Mouse (Mus musculus): ENCODE data around the gene Usp1.
A peak's percentile ranks its signal among the peaks of the same experiment; 100 is the strongest.
"Not testable (repeated sequence)": the region's sequence is repeated elsewhere in the genome, so short reads cannot be mapped to it uniquely, and the experiment has no call there.

Usp1 gene

GRCm38 (mm10) chr4:98923568-98924070 lies at the start of gene Usp1:
Gene Usp1 (plus strand): TSS chr4:98923810.
- no peak for DNase-seq (ENCODE audit: low read depth)

- no peak for DNase-seq (ENCODE audit: low read depth)
These were observed 40.9 kb upstream of the Usp1 start for GRCm38 (mm10) chr4:98882706-98883105.

DNA sequence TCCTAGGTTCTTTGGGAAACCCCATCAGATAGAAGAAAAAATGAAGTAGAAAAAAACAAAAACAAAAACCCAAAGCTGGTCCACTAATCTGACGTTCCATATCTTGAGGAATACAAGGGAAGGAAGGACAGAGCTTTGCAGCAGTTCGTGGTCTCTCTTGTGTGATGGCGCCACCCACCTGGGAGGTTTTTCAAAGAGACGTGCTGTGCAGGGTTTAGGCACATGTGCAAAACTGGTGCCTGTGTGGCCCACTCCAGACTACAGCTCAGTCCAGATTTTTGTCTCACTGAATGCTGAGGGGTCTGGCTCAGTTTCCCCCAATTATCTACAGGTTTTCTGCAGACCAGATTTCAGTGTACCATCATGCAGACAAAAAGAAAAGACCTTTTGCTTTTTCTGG lies 37.2 kb upstream of the Usp1 start:
- no peak for DNase-seq (ENCODE audit: low read depth)

- DNase-seq (ENCODE audit: low read depth), result peak; percentile 20
These were observed 36.5 kb upstream of the Usp1 start for GRCm38 (mm10) chr4:98887148-98887547.

DNA sequence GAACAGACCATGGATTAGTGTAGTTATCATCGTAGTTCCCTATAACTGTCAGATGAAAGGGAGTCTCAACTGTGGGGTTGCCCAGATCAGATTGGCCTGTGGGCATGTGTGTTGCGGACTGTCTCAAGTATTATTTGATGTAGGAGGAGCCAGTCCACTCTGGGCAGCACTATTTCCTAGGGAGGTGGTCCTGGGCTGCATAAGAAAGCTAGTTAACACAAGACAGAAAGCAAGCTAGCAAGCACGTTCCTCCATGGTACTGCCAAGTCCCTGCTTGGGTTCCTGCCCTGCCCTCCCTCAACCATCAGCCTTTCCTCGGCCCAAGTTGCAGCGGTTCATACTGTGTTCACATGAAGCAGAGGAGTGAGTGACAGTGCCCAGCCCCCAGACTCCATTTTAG lies 13.4 kb upstream of the Usp1 start:
- DNase-seq (ENCODE audit: low read depth), result no peak

- no peak for DNase-seq (ENCODE audit: low read depth)
These were observed 5.9 kb upstream of the Usp1 start for GRCm38 (mm10) chr4:98917724-98918123.

GRCm38 (mm10) chr4:98918204-98918603 lies 5.4 kb upstream of the Usp1 start:
- no peak for DNase-seq (ENCODE audit: low read depth)

DNA sequence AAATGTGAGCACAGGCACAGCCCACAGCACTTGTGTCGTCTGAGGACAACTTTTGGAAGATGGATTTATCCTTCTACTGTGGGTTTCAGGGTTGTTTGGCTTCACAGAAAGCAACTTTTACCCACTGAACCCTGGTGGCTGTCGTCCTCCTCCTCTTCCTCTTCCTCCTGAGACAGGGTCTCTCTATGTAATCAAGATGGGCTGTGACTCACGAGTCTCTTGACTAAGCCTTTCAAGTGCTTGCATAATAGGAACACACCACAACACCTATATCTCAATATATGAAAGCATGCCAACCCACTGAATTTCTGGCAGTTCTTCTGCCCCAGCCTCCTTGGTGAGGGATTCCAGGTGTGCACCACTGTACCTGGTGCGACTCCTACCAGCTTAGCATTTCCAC lies 2.7 kb upstream of the Usp1 start:
- DNase-seq (ENCODE audit: low read depth), result no peak

DNA sequence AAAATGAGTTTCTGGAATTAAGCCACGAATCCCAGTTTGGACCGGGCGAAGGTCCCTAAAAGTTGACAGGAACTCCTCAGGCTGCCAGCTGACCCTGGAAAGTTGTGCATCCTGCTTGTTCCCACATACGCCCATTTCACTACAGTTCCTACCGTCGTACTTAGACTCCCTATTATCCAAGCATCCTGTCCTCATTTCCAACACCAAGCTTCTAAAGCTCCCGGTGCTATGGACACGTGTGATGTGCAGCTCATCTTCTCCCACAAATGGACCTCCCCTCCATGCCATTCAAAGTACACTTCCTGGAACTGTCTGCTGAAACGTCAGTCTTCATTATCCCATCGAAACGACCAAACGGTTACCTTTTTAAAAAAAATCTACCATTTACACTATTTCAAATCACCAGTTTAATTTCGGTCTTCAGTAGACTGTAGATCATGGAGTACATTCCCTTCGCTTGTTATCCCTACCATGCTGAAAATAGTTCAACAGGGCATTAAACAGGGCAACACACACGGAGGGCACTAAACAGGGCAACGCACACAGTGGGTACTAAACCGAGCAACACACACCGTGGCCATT lies 1.5 kb upstream of the Usp1 start:
- no peak for DNase-seq (ENCODE audit: low read depth)

DNA sequence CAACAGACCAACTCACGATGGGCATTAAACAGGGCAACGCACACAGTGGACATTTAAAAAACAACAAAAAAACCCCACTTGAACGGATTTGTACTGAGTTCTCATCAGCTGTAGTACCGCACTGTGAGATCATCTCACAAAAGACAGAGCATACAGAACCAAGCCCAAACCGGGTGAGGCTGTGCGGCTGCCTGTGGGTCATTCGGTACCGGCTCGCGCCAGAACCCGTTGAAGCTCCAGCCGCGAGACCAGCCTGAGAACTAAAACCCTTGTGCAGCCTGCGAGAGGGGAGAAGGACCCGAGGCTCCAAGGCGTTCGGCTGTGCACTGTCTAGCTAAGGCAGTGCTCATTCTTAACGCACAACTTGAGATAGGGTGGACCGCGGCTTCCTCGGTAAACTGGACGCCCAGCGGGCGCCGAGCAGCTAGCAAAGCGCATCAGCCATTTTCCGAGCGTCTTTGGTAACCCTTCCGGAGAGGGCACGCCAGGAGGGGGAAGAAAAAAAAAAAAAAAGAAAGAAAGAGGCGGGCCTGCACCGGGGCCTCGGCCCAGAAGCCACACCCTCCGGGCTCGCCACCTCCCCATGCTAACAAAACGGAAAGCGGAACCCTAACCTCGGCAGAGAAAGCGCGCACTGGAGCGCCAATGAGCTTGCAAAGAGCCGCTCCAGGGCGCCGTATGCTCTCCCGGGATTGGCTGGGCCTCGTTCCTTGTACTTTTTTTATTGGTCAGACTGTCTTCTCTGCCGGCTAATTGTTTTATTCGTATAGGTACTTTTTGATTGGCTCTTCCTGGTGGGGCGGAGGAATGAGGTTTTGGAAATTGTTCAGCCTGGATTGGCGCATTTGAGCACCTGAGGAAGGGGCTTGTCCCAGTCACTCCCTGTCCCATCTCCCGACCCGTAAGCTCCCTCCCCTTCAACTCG lies 705 bp upstream of the Usp1 start:
- peak; percentile 98 for DNase-seq (ENCODE audit: low read depth)

DNA sequence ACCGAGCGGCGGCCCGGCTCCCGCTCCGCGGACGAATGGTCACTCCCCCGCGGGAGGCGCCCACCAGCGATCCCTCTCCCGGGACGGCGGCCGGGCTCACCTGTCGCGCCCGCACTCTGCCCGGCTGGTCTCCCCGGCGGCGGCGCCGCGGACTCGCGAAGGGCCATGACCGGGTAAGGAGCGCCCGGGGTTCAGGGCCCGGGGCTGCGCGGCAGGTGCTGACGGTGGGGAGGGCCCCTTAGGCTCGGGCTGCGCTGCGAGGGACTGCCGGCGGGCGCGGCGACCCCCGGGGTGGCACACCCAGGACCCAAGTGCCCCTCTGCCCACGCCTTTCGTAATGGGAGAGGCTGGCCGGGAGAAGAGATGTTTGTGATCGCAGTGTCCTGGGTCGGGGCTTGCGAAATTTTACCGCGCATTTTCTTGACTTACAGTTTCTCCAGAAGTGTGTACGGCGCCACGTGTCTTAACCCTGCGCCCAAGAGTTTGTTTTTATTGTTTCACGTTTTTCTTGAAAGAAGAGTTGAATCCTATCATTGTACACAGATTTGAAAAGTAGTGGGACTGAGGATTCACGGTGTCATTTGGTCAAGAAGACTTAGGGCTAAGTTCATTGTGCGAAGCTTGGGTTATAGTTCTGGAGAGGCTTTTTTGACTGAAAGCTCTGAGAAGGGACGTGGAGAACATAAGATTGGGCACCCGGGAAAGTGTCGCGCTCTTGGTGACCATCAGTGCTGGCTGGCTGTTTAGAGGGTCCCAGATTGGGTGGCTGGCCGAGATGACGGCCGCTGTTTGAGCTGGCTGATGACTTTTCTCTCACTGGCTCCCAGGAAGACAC lies 678 bp downstream of the Usp1 start:
- no peak for DNase-seq (ENCODE audit: low read depth)

GRCm38 (mm10) chr4:98924906-98925178 lies 1.2 kb downstream of the Usp1 start:
- DNase-seq (ENCODE audit: low read depth), result peak; percentile 10

DNA sequence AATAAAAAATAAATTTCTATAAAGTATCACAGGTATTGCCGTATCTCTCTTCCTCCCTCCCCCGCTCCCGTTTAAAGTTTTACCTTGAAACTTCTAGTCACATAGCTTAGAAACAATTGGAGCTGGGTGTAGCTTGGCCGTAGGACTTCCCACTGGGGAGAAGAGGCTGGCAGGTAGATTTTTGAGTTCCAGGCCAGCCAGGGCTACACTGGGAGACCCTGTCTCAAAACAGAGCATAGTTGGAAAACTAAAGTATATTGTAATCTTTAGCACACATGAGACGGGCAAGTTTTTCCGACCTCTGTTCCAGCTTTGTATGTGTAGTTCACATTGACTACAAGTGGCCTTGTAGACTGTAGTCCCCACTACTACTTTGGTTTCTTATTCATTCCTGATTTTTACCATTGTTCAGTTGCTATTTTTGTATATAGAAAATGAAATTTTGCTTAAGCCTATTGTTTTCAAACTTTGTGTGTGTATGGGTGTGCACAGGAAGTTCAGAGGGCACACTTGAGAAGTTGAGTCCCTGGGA lies 1.7 kb downstream of the Usp1 start:
- peak; percentile 20 for DNase-seq (ENCODE audit: low read depth)

- no peak for DNase-seq (ENCODE audit: low read depth)
These were observed 12.4 kb downstream of the Usp1 start for GRCm38 (mm10) chr4:98936036-98936435.

DNA sequence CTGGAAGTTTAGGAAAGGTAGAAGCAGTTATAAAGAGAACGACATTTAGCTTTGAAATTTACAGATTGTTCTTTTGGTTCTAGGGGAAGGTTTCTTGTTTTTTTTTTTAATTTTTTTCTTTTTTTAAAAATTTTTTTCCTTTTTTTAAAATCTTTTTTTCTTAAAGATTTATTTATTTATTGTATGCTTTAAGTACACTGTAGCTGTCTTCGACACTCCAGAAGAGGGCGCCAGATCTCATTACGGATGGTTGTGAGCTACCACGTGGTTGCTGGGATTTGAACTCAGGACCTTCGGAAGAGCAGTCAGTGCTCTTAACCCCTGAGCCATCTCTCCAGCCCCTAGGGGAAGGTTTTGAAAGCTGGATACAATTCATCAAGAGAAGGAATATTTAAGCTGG lies 14.6 kb downstream of the Usp1 start:
- DNase-seq (ENCODE audit: low read depth), result not testable (repeated sequence)

- DNase-seq (ENCODE audit: low read depth), result no peak
These were observed 27.0 kb downstream of the Usp1 start for GRCm38 (mm10) chr4:98950563-98950962.

DNA sequence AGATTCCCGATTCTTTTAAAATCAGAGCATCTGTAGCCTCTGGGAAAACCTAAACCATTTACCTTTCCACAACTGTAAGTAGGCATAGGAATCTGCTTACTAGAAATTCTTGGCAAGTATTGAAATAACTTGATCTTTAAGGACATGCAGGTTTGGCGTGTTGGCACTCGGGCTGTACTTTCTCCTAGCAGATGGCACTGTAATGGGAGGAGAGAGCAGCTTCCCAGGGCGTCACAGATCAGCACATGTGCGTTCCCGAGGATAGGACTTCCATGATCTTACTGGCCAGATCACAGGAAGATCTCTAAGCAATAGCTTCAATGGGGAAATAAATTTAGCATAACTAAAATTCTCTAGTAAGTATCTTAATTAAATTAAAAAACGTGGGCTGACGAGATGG lies 32.4 kb downstream of the Usp1 start:
- DNase-seq (ENCODE audit: low read depth), result no peak

- no peak for DNase-seq (ENCODE audit: low read depth)
These were observed 36.6 kb downstream of the Usp1 start for GRCm38 (mm10) chr4:98960243-98960642.

DNA sequence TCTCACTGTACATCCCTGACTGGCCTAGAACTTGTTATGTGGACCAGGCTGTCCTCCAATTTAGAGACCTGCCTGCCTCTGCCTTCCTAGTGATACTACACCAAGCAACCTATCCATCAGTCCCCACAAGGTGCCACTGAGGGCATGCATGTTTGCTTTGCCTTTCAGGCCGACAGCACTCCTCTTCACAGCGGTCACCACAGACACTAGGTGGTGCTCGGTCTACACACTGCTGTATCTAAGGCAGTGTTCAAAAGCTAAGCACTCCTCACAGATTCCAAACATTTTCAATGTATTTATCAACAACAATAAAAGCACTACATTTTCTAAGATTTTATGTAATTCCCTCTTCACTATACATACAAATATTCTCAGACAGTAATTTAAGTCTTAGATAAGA lies 46.3 kb downstream of the Usp1 start:
- no peak for DNase-seq (ENCODE audit: low read depth)

DNA sequence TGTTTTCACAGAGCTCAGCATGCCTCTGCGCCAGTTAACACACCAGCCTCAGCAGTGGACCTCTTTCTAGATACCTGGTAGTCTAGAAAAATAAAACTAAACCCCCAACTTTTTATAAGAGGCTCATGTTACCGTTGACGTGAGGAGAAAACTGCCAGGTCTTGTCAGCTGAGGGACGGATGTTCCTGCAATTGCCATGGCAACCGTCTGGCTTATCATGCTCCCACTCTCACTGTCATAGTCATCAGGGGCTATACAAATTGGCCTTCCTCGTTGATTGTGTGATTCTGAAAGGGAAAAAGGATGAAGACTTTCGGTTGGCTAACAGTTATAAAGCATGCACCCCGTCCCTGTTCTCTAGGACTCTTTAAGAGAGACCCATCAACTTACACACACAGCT lies 52.1 kb downstream of the Usp1 start:
- DNase-seq (ENCODE audit: low read depth), result no peak

GRCm38 (mm10) chr4:98978288-98978687 lies 54.7 kb downstream of the Usp1 start:
- DNase-seq (ENCODE audit: low read depth), result not testable (repeated sequence)

- DNase-seq (ENCODE audit: low read depth), result no peak
These were observed 55.1 kb downstream of the Usp1 start for GRCm38 (mm10) chr4:98978693-98979092.

All from naive thymus-derived CD4-positive, alpha-beta T cell, adult 2 months (primary cell).